Mouse (Mus musculus) G1E (cell line): ENCODE results near the gene Tmbim7.

Experiments
- CTCF ChIP-seq: IDR thresholded peaks from 2 replicates; pipeline ENCODE4 v1.5.1; 2012; ENCODE audit warnings: low read depth, low read length, inconsistent platforms, mixed read lengths
- GATA1 ChIP-seq: IDR thresholded peaks from 2 replicates; pipeline ENCODE4 v1.6.1; 2012; ENCODE audit warnings: borderline replicate concordance, low read length, inconsistent platforms, mixed read lengths
- POLR2AphosphoS5 ChIP-seq: IDR thresholded peaks from 2 replicates; pipeline ENCODE4 v1.6.1; 2012; ENCODE audit warnings: low read depth, low read length, inconsistent platforms; ENCODE audit not compliant: insufficient replicate concordance
- TAL1 ChIP-seq: conservative IDR thresholded peaks from 2 replicates; pipeline ENCODE4 v1.6.1; 2012; ENCODE audit warnings: low read depth, low read length, inconsistent platforms, mixed read lengths

GRCm38 (mm10) chr5:3651621-3652020, 640 bp downstream of the Tmbim7 start:
- no peak for TF ChIP-seq CTCF
- no peak for TF ChIP-seq POLR2AphosphoS5
- TF ChIP-seq TAL1: no peak
- TF ChIP-seq GATA1: no peak
